ENCODE assay signal across 8 mouse cellular contexts in genomic region chr4:155993606-155994005, GRCm38 (mm10). TPM values are rescaled to one million over a fixed set of nuclear protein-coding genes. Genes with fewer than 3 reads are reported as not detected.
DNase-seq lines count a peak whose midpoint lies in the region; ATAC-seq and TF ChIP-seq lines count a peak whose summit lies in the region.

No protein-coding gene starts in this region.

- no peak for DNase-seq in lung, embryonic 14.5 days
- no peak for DNase-seq in lung, adult 18-20 months
- DNase-seq in limb, embryonic 11.5 days (ENCODE audit: low spot score) = no peak
- no peak for DNase-seq in cerebellum, adult 11 months
- DNase-seq in MN1 (ENCODE audit: low spot score) = no peak
- no peak for DNase-seq in thymus, postnatal 0 days (ENCODE audit: low spot score)

- H3K9ac ChIP-seq in lung, embryonic 14.5 days = peak overlapping the region; percentile 84
- peak overlapping the region; percentile 65 for H3K9ac ChIP-seq in embryonic facial prominence, embryonic 15.5 days
- H3K9ac ChIP-seq in limb, embryonic 11.5 days (ENCODE audit: low read length) = peak overlapping the region; percentile 90
- peak overlapping the region; percentile 69 for H3K9ac ChIP-seq in neural tube, embryonic 15.5 days (replicated peaks)

- peaks cover 40% of the 10 kb centered on the region for H3K36me3 ChIP-seq in lung, embryonic 14.5 days (ENCODE audit: insufficient read depth)
- H3K36me3 ChIP-seq in embryonic facial prominence, embryonic 15.5 days = peaks cover 27% of the 10 kb centered on the region
- peaks cover 7% of the 10 kb centered on the region for H3K36me3 ChIP-seq in limb, embryonic 11.5 days (ENCODE audit: control insufficient read depth, insufficient read depth, low read length)
- peaks cover 23% of the 10 kb centered on the region for H3K36me3 ChIP-seq in neural tube, embryonic 15.5 days

- peak overlapping the region; percentile 69 for H3K4me2 ChIP-seq in lung, embryonic 14.5 days
- peak overlapping the region; percentile 48 for H3K4me2 ChIP-seq in embryonic facial prominence, embryonic 15.5 days (replicated peaks)
- H3K4me2 ChIP-seq in limb, embryonic 11.5 days (ENCODE audit: low read depth, severe bottlenecking) = peak overlapping the region; percentile 71
- peak overlapping the region; percentile 77 for H3K4me2 ChIP-seq in neural tube, embryonic 15.5 days

- H3K9me3 ChIP-seq in lung, embryonic 14.5 days (ENCODE audit: low read depth, low read length) = no peaks in the 10 kb centered on the region
- H3K9me3 ChIP-seq in embryonic facial prominence, embryonic 15.5 days (replicated peaks) = no peaks in the 10 kb centered on the region
- H3K9me3 ChIP-seq in limb, embryonic 11.5 days (ENCODE audit: control insufficient read depth, low read length) = no peaks in the 10 kb centered on the region
- H3K9me3 ChIP-seq in neural tube, embryonic 15.5 days (replicated peaks) = no peaks in the 10 kb centered on the region

- H3K4me3 ChIP-seq in lung, embryonic 14.5 days (ENCODE audit: low read depth, low read length) = peak overlapping the region; percentile 86
- peak overlapping the region; percentile 69 for H3K4me3 ChIP-seq in embryonic facial prominence, embryonic 15.5 days (replicated peaks)
- H3K4me3 ChIP-seq in limb, embryonic 11.5 days (ENCODE audit: low read depth, low read length) = peak overlapping the region; percentile 93
- peak overlapping the region; percentile 70 for H3K4me3 ChIP-seq in neural tube, embryonic 15.5 days (replicated peaks)

- no peak for ATAC-seq in lung, embryonic 14.5 days (ENCODE audit: insufficient read depth)
- ATAC-seq in embryonic facial prominence, embryonic 15.5 days (ENCODE audit: insufficient number of reproducible peaks, low FRiP score, low TSS enrichment, low read depth) = no peak
- ATAC-seq in limb, embryonic 11.5 days (ENCODE audit: insufficient number of reproducible peaks, low FRiP score, low TSS enrichment, low read depth) = no peak
- ATAC-seq in neural tube, embryonic 15.5 days (ENCODE audit: low FRiP score) = no peak

- peaks cover 13% of the 10 kb centered on the region for H3K4me1 ChIP-seq in lung, embryonic 14.5 days (ENCODE audit: insufficient read depth)
- peaks cover 23% of the 10 kb centered on the region for H3K4me1 ChIP-seq in embryonic facial prominence, embryonic 15.5 days
- peaks cover 13% of the 10 kb centered on the region; the same call in 1 of the 2 replicates for H3K4me1 ChIP-seq in limb, embryonic 11.5 days (ENCODE audit: control insufficient read depth, insufficient read depth, low read length)
- H3K4me1 ChIP-seq in neural tube, embryonic 15.5 days = peaks cover 41% of the 10 kb centered on the region

- WGBS in lung, embryonic 14.5 days = 4% methylated on average over 15 of the region's 15 CpGs
- WGBS in embryonic facial prominence, embryonic 15.5 days = 4% methylated on average over 15 of the region's 15 CpGs
- WGBS in limb, embryonic 11.5 days = 6% methylated on average over 15 of the region's 15 CpGs
- WGBS in neural tube, embryonic 15.5 days = 6% methylated on average over 15 of the region's 15 CpGs

- TF ChIP-seq CTCF in lung, embryonic 14.5 days (IDR thresholded peaks at IDR 0.05; ENCODE audit: low read depth) = no peak

- H3K27ac ChIP-seq in lung, embryonic 14.5 days (ENCODE audit: low read depth) = peak overlapping the region; percentile 92
- peak overlapping the region; percentile 97 for H3K27ac ChIP-seq in embryonic facial prominence, embryonic 15.5 days (replicated peaks)
- peak overlapping the region; percentile 77; the same call in 1 of the 2 replicates for H3K27ac ChIP-seq in limb, embryonic 11.5 days (replicated peaks; ENCODE audit: low read depth, low read length)
- peak overlapping the region; percentile 99 for H3K27ac ChIP-seq in neural tube, embryonic 15.5 days (replicated peaks)

- H3K27me3 ChIP-seq in lung, embryonic 14.5 days (ENCODE audit: insufficient read depth, low read length) = no peaks in the 10 kb centered on the region
- no peaks in the 10 kb centered on the region for H3K27me3 ChIP-seq in embryonic facial prominence, embryonic 15.5 days
- H3K27me3 ChIP-seq in limb, embryonic 11.5 days (ENCODE audit: control insufficient read depth, insufficient read depth, low read length) = no peaks in the 10 kb centered on the region
- no peaks in the 10 kb centered on the region for H3K27me3 ChIP-seq in neural tube, embryonic 15.5 days (replicated peaks)

RNA-seq across cellular contexts. Expression of gene Sdf4, which starts 0.9 kb away (rescaled TPM):
- polyA plus RNA-seq in lung, embryonic 14.5 days (2014; fragmentation: Nextera tagmentation; extraction: Ambion mirVana) = 152 TPM in 2 replicates
- 165 and 172 TPM in 2 replicates for polyA plus RNA-seq in embryonic facial prominence, embryonic 15.5 days (2015; fragmentation: Nextera tagmentation; extraction: Ambion mirVana)
- polyA plus RNA-seq in limb, embryonic 11.5 days (2014; fragmentation: Nextera tagmentation; extraction: Ambion mirVana) = 131 and 142 TPM in 2 replicates
- 118 and 137 TPM in 2 replicates for polyA plus RNA-seq in neural tube, embryonic 15.5 days (2015; fragmentation: Nextera tagmentation; extraction: Ambion mirVana)
- 187 and 194 TPM in 2 replicates for polyA plus RNA-seq in thymus, postnatal 0 days (2015; fragmentation: Nextera tagmentation; extraction: Ambion mirVana)

RNA-seq across cellular contexts. Expression of gene B3galt6, which starts 1.2 kb away (rescaled TPM):
- polyA plus RNA-seq in lung, embryonic 14.5 days (2014; fragmentation: Nextera tagmentation; extraction: Ambion mirVana) = 17.1 and 18.2 TPM in 2 replicates
- 16.6 and 16.7 TPM in 2 replicates for polyA plus RNA-seq in embryonic facial prominence, embryonic 15.5 days (2015; fragmentation: Nextera tagmentation; extraction: Ambion mirVana)
- polyA plus RNA-seq in limb, embryonic 11.5 days (2014; fragmentation: Nextera tagmentation; extraction: Ambion mirVana) = 15.4 and 16.4 TPM in 2 replicates
- polyA plus RNA-seq in neural tube, embryonic 15.5 days (2015; fragmentation: Nextera tagmentation; extraction: Ambion mirVana) = 31.9 and 35.6 TPM in 2 replicates
- polyA plus RNA-seq in thymus, postnatal 0 days (2015; fragmentation: Nextera tagmentation; extraction: Ambion mirVana) = 8.4 and 10.7 TPM in 2 replicates

RNA-seq across cellular contexts. Expression of gene Tnfrsf4, which starts 20.0 kb away (rescaled TPM):
- 0.47 and 0.60 TPM in 2 replicates for polyA plus RNA-seq in lung, embryonic 14.5 days (2014; fragmentation: Nextera tagmentation; extraction: Ambion mirVana)
- polyA plus RNA-seq in embryonic facial prominence, embryonic 15.5 days (2015; fragmentation: Nextera tagmentation; extraction: Ambion mirVana) = 1.1 and 1.2 TPM in 2 replicates
- 0.29 and 0.58 TPM in 2 replicates for polyA plus RNA-seq in limb, embryonic 11.5 days (2014; fragmentation: Nextera tagmentation; extraction: Ambion mirVana)
- 0.19 and 0.89 TPM in 2 replicates for polyA plus RNA-seq in neural tube, embryonic 15.5 days (2015; fragmentation: Nextera tagmentation; extraction: Ambion mirVana)
- 7.9 and 9.5 TPM in 2 replicates for polyA plus RNA-seq in thymus, postnatal 0 days (2015; fragmentation: Nextera tagmentation; extraction: Ambion mirVana)

RNA-seq across cellular contexts. Expression of gene C1qtnf12, which starts 31.5 kb away (rescaled TPM):
- 35.9 and 43.5 TPM in 2 replicates for polyA plus RNA-seq in lung, embryonic 14.5 days (2014; fragmentation: Nextera tagmentation; extraction: Ambion mirVana)
- polyA plus RNA-seq in embryonic facial prominence, embryonic 15.5 days (2015; fragmentation: Nextera tagmentation; extraction: Ambion mirVana) = 68.2 and 73.8 TPM in 2 replicates
- polyA plus RNA-seq in limb, embryonic 11.5 days (2014; fragmentation: Nextera tagmentation; extraction: Ambion mirVana) = 24.3 and 28.5 TPM in 2 replicates
- polyA plus RNA-seq in neural tube, embryonic 15.5 days (2015; fragmentation: Nextera tagmentation; extraction: Ambion mirVana) = 15.3 and 17.2 TPM in 2 replicates
- polyA plus RNA-seq in thymus, postnatal 0 days (2015; fragmentation: Nextera tagmentation; extraction: Ambion mirVana) = 14.9 and 19.3 TPM in 2 replicates

RNA-seq across cellular contexts. Expression of gene Tnfrsf18, which starts 32.4 kb away (rescaled TPM):
- 1.3 TPM in 2 replicates for polyA plus RNA-seq in lung, embryonic 14.5 days (2014; fragmentation: Nextera tagmentation; extraction: Ambion mirVana)
- polyA plus RNA-seq in embryonic facial prominence, embryonic 15.5 days (2015; fragmentation: Nextera tagmentation; extraction: Ambion mirVana) = 6.0 and 7.1 TPM in 2 replicates
- polyA plus RNA-seq in limb, embryonic 11.5 days (2014; fragmentation: Nextera tagmentation; extraction: Ambion mirVana) = 0.62 and 0.65 TPM in 2 replicates
- 1.8 and 3.3 TPM in 2 replicates for polyA plus RNA-seq in neural tube, embryonic 15.5 days (2015; fragmentation: Nextera tagmentation; extraction: Ambion mirVana)
- 13.9 and 14.8 TPM in 2 replicates for polyA plus RNA-seq in thymus, postnatal 0 days (2015; fragmentation: Nextera tagmentation; extraction: Ambion mirVana)
